Mouse (Mus musculus) adrenal gland, postnatal 14 days (tissue): ENCODE data around the gene Rad9b. TPM values are rescaled to one million over a fixed set of nuclear protein-coding genes. Genes with fewer than 3 reads are reported as not detected.

Source experiments
- DNase-seq: peaks from one replicate; pipeline ENCODE4 v3.0.0; 2021; ENCODE audit warnings: mixed read lengths
- total RNA-seq: library from RNA; stranded (reverse); gene quantifications from 2 replicates; pipeline ENCODE4 v1.2.3, GENCODE M21; 2021

Rad9b gene
- total RNA-seq, 1 experiment from 2014 or later, result 4.0 TPM

DNA sequence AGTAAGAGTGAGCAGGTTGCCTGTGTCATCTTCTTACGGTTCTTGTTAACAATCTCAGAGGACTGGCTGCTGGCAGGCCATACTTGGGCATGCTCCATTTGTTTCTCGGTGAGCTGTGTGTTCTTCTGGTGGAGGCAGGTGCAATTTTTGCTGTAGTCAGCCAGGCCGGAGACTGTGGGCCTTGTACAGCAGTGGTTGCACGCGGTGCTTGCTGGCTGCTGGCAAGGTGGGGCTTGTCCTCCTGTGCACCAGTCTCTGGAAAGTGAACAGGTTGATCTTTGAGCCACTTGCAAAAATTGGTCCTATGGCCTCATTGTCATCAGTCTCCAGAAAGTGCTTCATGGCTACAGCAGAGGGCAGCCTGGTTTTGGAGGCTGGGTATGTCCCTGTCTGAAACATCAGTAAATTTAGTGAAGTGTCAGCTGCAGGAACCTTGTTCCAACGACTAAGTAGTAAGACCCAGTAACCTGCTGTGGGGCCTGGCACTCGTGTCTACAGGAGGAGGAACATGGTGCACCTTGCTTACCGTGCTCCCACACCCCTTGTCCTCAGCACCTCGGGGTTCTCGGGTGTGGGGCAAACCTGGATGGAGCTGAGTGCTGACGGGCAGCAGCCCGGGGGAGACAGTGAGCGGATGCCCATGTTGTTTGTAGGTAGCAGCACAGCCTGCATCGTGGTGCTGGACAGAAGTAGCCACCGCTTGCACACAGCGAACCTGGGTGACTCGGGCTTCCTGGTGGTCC lies 40.9 kb downstream of the Rad9b start:
- DNase-seq, result no peak

DNA sequence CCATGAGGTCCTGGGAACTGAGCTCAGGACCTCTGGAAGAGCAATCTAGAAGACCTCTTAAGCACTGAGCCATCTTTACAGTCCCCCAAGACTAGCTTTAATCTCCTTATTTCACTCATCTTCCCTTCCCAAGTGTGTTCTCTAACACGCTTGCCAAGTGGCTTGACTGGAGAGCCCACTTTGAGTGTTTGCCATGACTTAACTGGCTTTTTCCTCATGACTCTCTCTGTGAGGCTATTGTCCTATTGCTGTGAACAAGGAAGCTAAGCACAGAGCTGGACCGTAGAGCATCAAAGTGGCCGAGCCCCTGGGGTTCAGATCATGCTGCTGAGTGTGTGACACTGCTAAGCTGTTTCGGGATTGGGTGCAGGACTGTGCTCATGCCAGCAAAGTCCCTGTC lies 41.7 kb downstream of the Rad9b start:
- DNase-seq, result no peak

GRCm38 (mm10) chr5:122311692-122312091 lies 42.3 kb downstream of the Rad9b start:
- no peak for DNase-seq

DNA sequence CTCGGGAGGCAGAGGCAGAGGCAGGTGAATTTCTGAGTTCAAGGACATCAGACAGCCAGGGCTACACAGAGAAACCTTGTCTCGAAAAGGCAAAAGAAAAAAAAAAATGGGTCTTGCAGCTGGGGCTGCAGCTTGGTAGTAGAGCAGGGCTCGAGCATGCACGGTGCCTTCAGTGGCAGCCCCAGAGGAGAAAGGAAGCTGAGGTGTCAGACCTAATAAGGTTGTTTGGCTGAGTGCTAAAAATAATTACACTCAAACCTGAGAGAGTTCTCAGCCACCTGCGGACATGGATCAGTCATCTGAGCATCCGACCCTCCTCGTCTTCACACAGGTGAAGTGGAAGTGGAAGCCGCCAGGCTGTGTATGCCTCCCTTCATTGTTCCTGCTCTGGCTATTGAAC lies 43.3 kb downstream of the Rad9b start:
- no peak for DNase-seq

- DNase-seq, result no peak
Observed at GRCm38 (mm10) chr5:122306536-122306935, 47.5 kb downstream of the Rad9b start.

DNA sequence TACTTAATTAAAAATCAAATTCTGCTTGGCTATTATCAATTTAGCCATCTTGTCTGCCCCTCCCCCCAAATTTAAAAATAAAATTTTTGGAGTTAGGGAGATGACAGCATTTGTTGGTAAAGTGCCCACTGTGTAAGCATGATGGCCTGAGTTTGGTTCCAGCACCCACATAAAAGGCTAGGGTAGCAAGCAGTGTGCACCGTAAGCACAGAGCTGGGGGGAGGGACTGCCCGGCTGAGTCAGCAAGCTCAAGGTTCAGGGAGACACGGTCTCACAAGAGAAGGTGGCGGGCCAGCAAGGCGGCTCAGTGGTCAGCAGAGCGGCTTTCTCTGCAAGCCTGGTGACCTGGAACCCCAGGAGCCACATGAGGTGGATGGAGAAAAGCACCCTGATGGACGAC lies 48.6 kb downstream of the Rad9b start:
- peak; percentile 75 for DNase-seq

DNA sequence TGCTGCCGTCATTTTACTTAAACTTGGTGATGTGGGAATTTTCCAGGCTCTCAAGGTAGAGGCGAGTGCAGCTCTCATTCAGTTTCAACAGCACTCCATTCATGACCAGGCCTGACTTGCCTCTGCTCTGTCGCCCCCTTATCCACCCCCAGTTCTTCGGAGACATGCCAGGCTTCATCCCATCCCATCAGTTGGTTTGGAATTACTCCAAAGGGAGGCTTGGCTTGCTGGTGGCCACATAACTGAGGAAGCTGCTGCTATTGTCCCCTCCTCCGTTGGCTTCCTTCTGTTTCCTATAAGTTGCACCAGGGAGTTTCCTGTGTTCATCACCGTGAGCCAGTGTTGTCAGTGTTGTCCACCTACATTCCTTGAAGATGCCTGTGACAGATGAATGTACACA lies 49.5 kb downstream of the Rad9b start:
- DNase-seq, result no peak

DNA sequence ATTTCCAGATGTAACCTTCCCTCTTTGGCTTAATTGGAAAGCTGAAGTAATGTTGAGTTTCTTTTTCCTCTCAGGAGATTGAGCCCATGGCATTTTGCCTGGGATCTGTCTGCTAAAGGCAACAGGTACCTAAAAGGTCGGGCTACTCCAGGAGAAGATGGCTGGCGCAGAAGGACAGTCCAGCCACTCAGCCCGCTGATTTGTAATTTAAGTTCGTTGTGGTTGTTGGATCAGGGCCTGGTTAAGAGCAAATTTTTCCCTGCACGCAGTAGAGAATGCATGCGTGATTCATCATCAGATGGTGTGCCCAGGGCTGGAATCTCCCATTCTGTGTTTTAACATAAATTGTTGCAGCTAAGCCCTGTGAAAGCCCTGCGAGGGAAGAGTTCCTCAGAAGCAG lies 50.1 kb downstream of the Rad9b start:
- DNase-seq, result peak; percentile 59

GRCm38 (mm10) chr5:122302810-122303745 lies 51.0 kb downstream of the Rad9b start:
- DNase-seq, result peak; percentile 55

- DNase-seq, result no peak
Observed at GRCm38 (mm10) chr5:122300071-122300518, 53.9 kb downstream of the Rad9b start.

DNA sequence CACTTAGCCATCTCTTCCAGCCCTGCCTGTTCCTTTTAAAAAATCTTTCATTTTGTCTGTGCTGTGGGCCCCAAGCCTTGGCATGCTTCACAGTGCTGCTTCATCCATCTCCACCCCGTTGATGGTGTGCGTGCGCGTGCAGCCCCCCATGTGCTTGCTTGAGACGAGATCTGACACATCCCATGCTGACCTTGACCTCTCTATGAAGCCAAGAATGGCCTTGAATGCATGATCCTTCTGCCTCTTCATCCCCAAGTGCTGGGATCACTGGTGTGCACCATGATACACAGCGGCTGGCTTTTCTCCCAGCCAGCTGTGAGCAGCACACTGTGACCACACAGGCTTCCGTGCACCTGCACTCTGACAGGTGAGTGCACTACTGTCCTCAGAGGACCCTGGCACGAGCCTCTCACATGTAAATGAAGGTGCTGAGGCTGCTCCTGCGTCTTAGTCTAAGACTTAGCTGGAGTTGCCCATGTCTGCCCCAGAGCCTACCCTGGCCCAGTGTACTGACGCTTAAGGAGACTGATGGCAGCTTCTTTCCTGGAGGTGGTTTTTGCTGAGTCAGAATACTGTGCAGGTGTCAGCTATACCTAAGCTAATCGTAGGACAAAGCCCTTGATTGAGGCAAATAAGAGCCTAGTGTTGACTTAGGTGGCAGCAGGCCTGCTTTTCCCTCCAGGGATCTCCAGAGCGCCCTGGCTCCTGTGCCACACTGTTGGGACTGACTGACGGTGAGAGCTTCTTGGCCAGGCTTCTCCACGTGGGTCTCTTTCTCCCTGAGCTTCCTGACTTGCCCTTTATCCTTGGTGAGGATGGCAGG lies 58.7 kb downstream of the Rad9b start:
- peak; percentile 47 for DNase-seq

GRCm38 (mm10) chr5:122294219-122294735 lies 59.8 kb downstream of the Rad9b start:
- DNase-seq, result no peak

- DNase-seq, result no peak
Observed at GRCm38 (mm10) chr5:122293131-122293530, 60.9 kb downstream of the Rad9b start.

DNA sequence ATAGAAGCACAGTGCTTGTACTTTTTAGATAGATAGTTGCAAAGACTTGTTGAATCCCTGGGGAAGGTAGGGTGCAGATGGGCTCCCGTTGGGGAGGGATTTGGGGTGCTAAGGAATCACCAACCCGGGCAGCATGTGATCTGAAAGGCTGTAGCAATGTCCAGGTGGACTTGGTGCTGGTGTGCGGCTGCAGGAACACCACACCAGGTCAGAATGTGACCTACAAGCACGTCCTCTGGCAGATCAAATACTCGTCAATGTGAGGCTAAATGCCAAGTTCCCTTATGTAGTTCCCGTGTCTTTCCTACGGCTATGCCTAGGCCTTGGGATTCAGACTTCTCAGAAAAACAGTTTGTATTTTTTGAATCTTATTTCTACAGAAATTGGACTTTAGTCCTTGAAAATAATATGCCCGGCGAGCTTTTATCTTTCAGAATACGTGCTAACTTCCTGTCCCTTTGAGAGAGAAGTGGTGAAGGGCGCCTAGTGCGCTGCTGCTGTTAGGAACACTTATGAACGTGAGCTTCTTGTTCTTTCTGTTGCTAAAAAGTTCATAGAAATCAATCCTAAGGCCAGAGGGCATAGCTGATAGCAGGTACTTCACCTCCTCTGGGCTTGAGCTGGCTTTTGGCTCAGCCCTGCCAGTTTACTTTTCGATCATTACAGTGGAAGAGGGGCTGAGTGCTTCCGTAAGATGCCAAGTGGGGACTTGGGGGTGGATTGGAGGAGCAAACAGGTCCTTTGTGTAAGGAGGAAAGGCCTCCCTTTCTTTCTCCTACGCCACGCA lies 62.3 kb downstream of the Rad9b start:
- no peak for DNase-seq

DNA sequence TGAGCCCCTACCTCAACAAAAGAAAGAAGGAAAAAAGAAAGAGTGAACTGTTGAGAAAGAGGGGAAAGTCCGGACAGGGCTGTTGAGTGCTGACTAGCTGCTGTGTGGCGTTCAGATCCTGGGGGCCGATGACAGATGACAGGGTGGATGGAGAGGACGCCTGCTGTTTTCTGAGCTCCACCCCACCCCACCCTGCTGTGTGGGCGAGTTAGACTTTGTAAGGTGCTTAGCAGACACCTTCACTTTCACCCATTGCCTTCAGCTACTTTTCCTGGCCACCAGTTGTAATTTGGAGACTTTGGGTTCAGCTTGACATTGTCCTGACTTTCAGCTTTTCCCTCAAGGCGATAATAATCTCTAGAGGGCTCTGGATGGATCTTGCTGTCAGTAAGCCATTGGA lies 62.9 kb downstream of the Rad9b start:
- no peak for DNase-seq

- DNase-seq, result peak; percentile 49
Observed at GRCm38 (mm10) chr5:122288147-122288811, 65.8 kb downstream of the Rad9b start.

GRCm38 (mm10) chr5:122287026-122287425 lies 67.0 kb downstream of the Rad9b start:
- no peak for DNase-seq

- no peak for DNase-seq
Observed at GRCm38 (mm10) chr5:122286191-122286590, 67.8 kb downstream of the Rad9b start.

GRCm38 (mm10) chr5:122285767-122286150 lies 68.3 kb downstream of the Rad9b start:
- no peak for DNase-seq

- peak; percentile 83 for DNase-seq
Observed at GRCm38 (mm10) chr5:122285029-122285766, 68.8 kb downstream of the Rad9b start.
